Mouse (Mus musculus) forebrain, embryonic 14.5 days (tissue): ENCODE data around the gene Ctxn2. TPM values are rescaled to one million over a fixed set of nuclear protein-coding genes. Genes with fewer than 3 reads are reported as not detected.
"Not testable (repeated sequence)": the region's sequence is repeated elsewhere in the genome, so short reads cannot be mapped to it uniquely, and the experiment has no call there.

Experiments used
- ATAC-seq: fragments of 200-750 bp; cut with Nextera tagmentation; 2 replicates; pipeline ENCODE4 v1.8.0; 2017; ENCODE audit warnings: mild to moderate bottlenecking, moderate library complexity
- DNase-seq: peaks from one replicate; pipeline ENCODE4 v3.0.0-alpha.2; 2015; ENCODE audit warnings: low spot score
- H3K27ac ChIP-seq: fragments of 300-500 bp; sonication (generic); 2 replicates; pipeline ENCODE4 v1.5.1; 2014; ENCODE audit warnings: low read depth, mild to moderate bottlenecking, control low read depth, low read length, moderate library complexity
- H3K27me3 ChIP-seq: fragments of 300-500 bp; sonication (generic); replicated peaks from 2 replicates; pipeline ENCODE4 v1.6.1; 2014; ENCODE audit warnings: low read length, control low read depth, mixed read lengths; ENCODE audit not compliant: control insufficient read depth, insufficient read depth
- H3K36me3 ChIP-seq: fragments of 300-500 bp; sonication (generic); 2 replicates; pipeline ENCODE4 v1.6.1; 2014; ENCODE audit warnings: low read length, control low read depth; ENCODE audit not compliant: control insufficient read depth, insufficient read depth
- H3K4me1 ChIP-seq: fragments of 300-500 bp; sonication (generic); 2 replicates; pipeline ENCODE4 v1.6.1; 2014; ENCODE audit warnings: antibody characterized with exemption, low read length, control low read depth; ENCODE audit not compliant: control insufficient read depth, insufficient read depth
- H3K4me2 ChIP-seq: fragments of 300-500 bp; sonication (generic); 2 replicates; pipeline ENCODE4 v1.6.1; 2014; ENCODE audit warnings: mild to moderate bottlenecking, control low read depth, low read length
- H3K4me3 ChIP-seq: fragments of 300-500 bp; sonication (generic); 2 replicates; pipeline ENCODE4 v1.5.1; 2014; ENCODE audit warnings: low read depth, low read length, control low read depth
- H3K9ac ChIP-seq: fragments of 300-500 bp; sonication (generic); 2 replicates; pipeline ENCODE4 v1.6.1; 2014; ENCODE audit warnings: mild to moderate bottlenecking, low read length, control low read depth, moderate library complexity
- H3K9me3 ChIP-seq: fragments of 300-500 bp; sonication (generic); replicated peaks from 2 replicates; pipeline ENCODE4 v1.6.1; 2016; ENCODE audit warnings: low read length, control low read depth, mixed read lengths; ENCODE audit not compliant: control insufficient read depth
- WGBS: fragments of 180-500 bp; shearing (Covaris S2); extraction: QIAGEN DNeasy Blood & Tissue Kit; methylation state at CpG from one replicate; pipeline ENCODE4 v1.1.7; 2014; 5-methylcytosine and 5-hydroxymethylcytosine counted together
- polyA plus RNA-seq: library from polyadenylated mRNA; unstranded; fragments of >200 nt; fragmentation: Nextera tagmentation; extraction: Ambion mirVana; gene quantifications from 2 replicates; pipeline ENCODE4 v1.2.1, GENCODE M21; 2014

Gene Ctxn2
- polyA plus RNA-seq, result 4.6 and 8.0 TPM in 2 replicates

- DNase-seq (peak; percentile 73), ATAC-seq (peak; percentile 79)
- H3K4me1 ChIP-seq, result peaks cover 6% of the 10 kb centered on the region; the same call in 1 of the 2 replicates
- under 1% methylated on average over 39 of the region's 39 CpGs for WGBS
- peak within 1 kb of the TSS; percentile 40 for H3K4me3 ChIP-seq
- no peaks in the 10 kb centered on the region for H3K9me3 ChIP-seq
- peak within 1 kb of the TSS; percentile 71 for H3K4me2 ChIP-seq
- peak within 1 kb of the TSS; percentile 62 for H3K9ac ChIP-seq
- no peaks in the 10 kb centered on the region for H3K27me3 ChIP-seq
- H3K36me3 ChIP-seq, result no peaks in the 10 kb centered on the region
- H3K27ac ChIP-seq, result peak within 1 kb of the TSS; percentile 70
Measured at GRCm38 (mm10) chr2:125135903-125136811, at the start of gene Ctxn2. TSS of gene Ctxn2 (plus strand) at chr2:125136692.

DNA sequence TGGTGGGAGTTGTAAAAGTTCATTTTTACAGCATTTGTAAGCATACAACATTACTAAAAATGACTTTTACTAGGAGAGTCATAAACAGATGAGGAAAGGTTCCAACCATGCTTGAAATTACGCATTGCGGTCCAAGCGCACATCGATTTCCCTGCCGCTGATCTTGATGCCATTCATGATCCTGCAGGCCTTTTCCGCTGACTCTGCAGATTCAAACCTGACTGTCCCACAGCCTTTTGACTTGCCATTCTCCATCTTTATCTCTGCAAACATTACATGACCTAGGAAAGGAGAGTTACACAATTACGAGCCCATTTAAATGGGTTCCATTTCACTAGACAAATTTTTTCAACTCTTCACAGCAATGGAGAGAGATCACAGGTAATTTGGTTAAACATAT is 47.7 kb upstream of the Ctxn2 start:
- ATAC-seq (no peak), DNase-seq (no peak)
- H3K4me2 ChIP-seq, result no peak overlapping the region
- no peaks in the 10 kb centered on the region for H3K27me3 ChIP-seq
- H3K27ac ChIP-seq, result no peak overlapping the region
- no peak overlapping the region for H3K4me3 ChIP-seq
- no peaks in the 10 kb centered on the region for H3K4me1 ChIP-seq
- H3K9ac ChIP-seq, result no peak overlapping the region
- H3K36me3 ChIP-seq, result peaks cover 58% of the 10 kb centered on the region
- no peaks in the 10 kb centered on the region for H3K9me3 ChIP-seq
- WGBS, result 93% methylated on average over 7 of the region's 7 CpGs

DNA sequence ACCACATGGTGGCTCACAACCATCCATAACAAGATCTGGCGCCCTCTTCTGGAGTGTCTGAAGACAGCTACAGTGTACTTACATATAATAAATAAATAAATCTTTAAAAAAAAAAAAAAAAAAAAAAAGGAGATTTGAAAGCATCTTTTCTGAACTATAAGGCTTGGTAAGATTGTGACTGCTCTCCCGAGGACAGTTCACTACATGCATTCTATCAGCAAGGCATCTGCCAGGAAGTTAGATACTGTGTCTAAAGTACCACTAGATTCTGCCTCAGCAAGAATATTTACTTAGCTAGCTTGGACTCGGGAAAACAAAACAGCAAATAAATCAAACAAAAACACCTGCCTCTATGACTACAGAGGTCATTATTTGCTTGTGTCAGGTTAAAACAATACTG is 44.4 kb upstream of the Ctxn2 start:
- H3K9me3 ChIP-seq, H3K27ac ChIP-seq, H3K4me1 ChIP-seq, DNase-seq, ATAC-seq, H3K9ac ChIP-seq, H3K4me3 ChIP-seq, H3K4me2 ChIP-seq, H3K27me3 ChIP-seq: not testable (repeated sequence)
- 98% methylated on average over 3 of the region's 3 CpGs for WGBS
- H3K36me3 ChIP-seq, result peaks cover 55% of the 10 kb centered on the region

DNA sequence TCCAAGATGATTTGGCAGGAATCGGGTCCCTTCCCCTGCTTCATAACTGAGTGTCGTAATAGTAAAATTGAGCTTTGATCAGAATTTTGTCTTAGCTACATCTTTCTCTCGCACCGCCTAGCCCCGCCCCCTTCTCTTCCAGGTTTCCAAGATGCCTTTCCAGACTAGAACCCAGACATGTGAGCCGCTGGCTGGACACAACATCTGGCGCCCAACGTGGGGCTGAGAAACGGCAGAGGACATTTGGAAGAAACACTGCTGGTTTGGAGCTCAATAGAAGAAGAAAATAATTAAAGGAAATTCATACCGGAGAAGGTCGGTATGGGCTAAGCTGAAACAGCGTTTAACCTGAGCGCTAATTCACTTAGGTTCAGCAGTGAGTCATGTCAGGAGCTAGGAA is 32.0 kb upstream of the Ctxn2 start:
- H3K9me3 ChIP-seq, H3K4me2 ChIP-seq, H3K4me3 ChIP-seq, H3K9ac ChIP-seq, DNase-seq, ATAC-seq, H3K27ac ChIP-seq, H3K4me1 ChIP-seq, H3K27me3 ChIP-seq: not testable (repeated sequence)
- 98% methylated on average over 13 of the region's 13 CpGs for WGBS
- peaks cover 58% of the 10 kb centered on the region for H3K36me3 ChIP-seq

GRCm38 (mm10) chr2:125106536-125106935 is 30.0 kb upstream of the Ctxn2 start:
- H3K4me1 ChIP-seq, H3K4me2 ChIP-seq: not testable (repeated sequence)

GRCm38 (mm10) chr2:125119381-125120110 is 16.9 kb upstream of the Ctxn2 start:
- H3K27me3 ChIP-seq, result no peaks in the 10 kb centered on the region
- no peak overlapping the region for H3K4me3 ChIP-seq
- no peak overlapping the region for H3K27ac ChIP-seq
- ATAC-seq, result no peak
- H3K36me3 ChIP-seq, result peaks cover 17% of the 10 kb centered on the region
- no peak overlapping the region for H3K4me2 ChIP-seq
- H3K9ac ChIP-seq, result no peak overlapping the region
- H3K4me1 ChIP-seq, result peaks cover 16% of the 10 kb centered on the region
- WGBS, result 81% methylated on average over 6 of the region's 6 CpGs
- no peak for DNase-seq
- H3K9me3 ChIP-seq, result no peaks in the 10 kb centered on the region

More at GRCm38 (mm10) chr2:125106536-125106935, 30.0 kb upstream of the Ctxn2 start:
- H3K9ac ChIP-seq, DNase-seq, H3K4me3 ChIP-seq, H3K27ac ChIP-seq, ATAC-seq, H3K9me3 ChIP-seq, H3K27me3 ChIP-seq: not testable (repeated sequence)
- WGBS, result 64% methylated on average over 4 of the region's 4 CpGs
- peaks cover 44% of the 10 kb centered on the region for H3K36me3 ChIP-seq

DNA sequence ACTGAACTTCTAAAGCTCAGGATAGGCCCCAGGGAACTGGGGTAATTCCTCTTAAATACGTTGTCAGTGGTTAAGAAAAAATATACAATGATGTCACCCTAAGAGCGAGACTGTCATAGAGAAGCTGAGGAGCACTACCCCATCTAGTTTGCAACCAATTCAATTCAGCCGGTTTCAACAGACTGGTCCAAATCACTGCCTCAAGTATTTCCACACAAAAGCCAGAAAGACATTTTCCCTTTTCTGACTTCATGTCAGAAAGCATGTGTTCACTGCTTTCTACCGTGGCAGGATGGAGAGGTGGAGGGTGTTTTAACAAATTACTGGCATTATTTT is 14.2 kb upstream of the Ctxn2 start:
- Histone ChIP-seq H3K36me3 (no peaks in the 10 kb centered on the region), H3K27me3 (no peaks in the 10 kb centered on the region), H3K9ac (peak overlapping the region; percentile 98), H3K4me2 (peak overlapping the region; percentile 85), H3K4me3 (peak overlapping the region; percentile 80), H3K27ac (peak overlapping the region; percentile 95; the same call in 1 of the 2 replicates), H3K9me3 (no peaks in the 10 kb centered on the region), H3K4me1 (peaks cover 16% of the 10 kb centered on the region)
- WGBS, result 4% methylated on average over 4 of the region's 4 CpGs
- ATAC-seq (peak; percentile 21; the same call in 1 of the 2 replicates), DNase-seq (peak; percentile 62)

- Histone ChIP-seq H3K36me3 (no peaks in the 10 kb centered on the region), H3K27me3 (no peaks in the 10 kb centered on the region), H3K4me1 (peaks cover 16% of the 10 kb centered on the region), H3K4me3 (peak overlapping the region; percentile 80), H3K9me3 (no peaks in the 10 kb centered on the region), H3K4me2 (peak overlapping the region; percentile 85), H3K27ac (peak overlapping the region; percentile 95), H3K9ac (peak overlapping the region; percentile 98)
- peak; percentile 76 for ATAC-seq
- WGBS, result under 1% methylated on average over 47 of the region's 59 CpGs
- DNase-seq, result peak; percentile 63
Measured at GRCm38 (mm10) chr2:125122624-125123476, 13.6 kb upstream of the Ctxn2 start.
